Mouse (Mus musculus) hindbrain, embryonic 12.5 days (tissue): ENCODE measurements at regions not wholly inside any gene's neighbourhood (a gene's known extent, or its start where the extent isn't known, plus 50 kb on each side); places are given as distances from the start of the nearest gene placed in this dataset.
"Not testable (repeated sequence)": the region's sequence is repeated elsewhere in the genome, so short reads cannot be mapped to it uniquely, and the experiment has no call there.

Experiments used
- ATAC-seq: fragments of 200-750 bp; cut with Nextera tagmentation; 2 replicates; pipeline ENCODE4 v1.8.0; 2017; ENCODE audit warnings: moderate TSS enrichment; ENCODE audit not compliant: low FRiP score
- H3K27ac ChIP-seq: fragments of 300-500 bp; sonication (generic); 2 replicates; pipeline ENCODE4 v1.5.1; 2016; ENCODE audit warnings: mild to moderate bottlenecking
- H3K27me3 ChIP-seq: fragments of 300-500 bp; sonication (generic); 2 replicates; pipeline ENCODE4 v1.6.1; 2016; ENCODE audit warnings: mild to moderate bottlenecking
- H3K36me3 ChIP-seq: fragments of 300-500 bp; sonication (generic); 2 replicates; pipeline ENCODE4 v1.6.1; 2016; ENCODE audit warnings: mild to moderate bottlenecking
- H3K4me1 ChIP-seq: fragments of 300-500 bp; sonication (generic); 2 replicates; pipeline ENCODE4 v1.6.1; 2016
- H3K4me2 ChIP-seq: fragments of 300-500 bp; sonication (generic); replicated peaks from 2 replicates; pipeline ENCODE4 v1.6.1; 2016; ENCODE audit warnings: mild to moderate bottlenecking
- H3K4me3 ChIP-seq: fragments of 300-500 bp; sonication (generic); 2 replicates; pipeline ENCODE4 v1.5.1; 2016; ENCODE audit warnings: mild to moderate bottlenecking
- H3K9ac ChIP-seq: fragments of 300-500 bp; sonication (generic); 2 replicates; pipeline ENCODE4 v1.6.1; 2016; ENCODE audit warnings: mild to moderate bottlenecking, moderate library complexity
- H3K9me3 ChIP-seq: fragments of 300-500 bp; sonication (generic); replicated peaks from 2 replicates; pipeline ENCODE4 v1.6.1; 2016; ENCODE audit warnings: mild to moderate bottlenecking
- WGBS: fragments of 180-500 bp; shearing (Covaris S2); methylation state at CpG from one replicate; pipeline ENCODE4 v1.1.7; 2016; 5-methylcytosine and 5-hydroxymethylcytosine counted together

DNA sequence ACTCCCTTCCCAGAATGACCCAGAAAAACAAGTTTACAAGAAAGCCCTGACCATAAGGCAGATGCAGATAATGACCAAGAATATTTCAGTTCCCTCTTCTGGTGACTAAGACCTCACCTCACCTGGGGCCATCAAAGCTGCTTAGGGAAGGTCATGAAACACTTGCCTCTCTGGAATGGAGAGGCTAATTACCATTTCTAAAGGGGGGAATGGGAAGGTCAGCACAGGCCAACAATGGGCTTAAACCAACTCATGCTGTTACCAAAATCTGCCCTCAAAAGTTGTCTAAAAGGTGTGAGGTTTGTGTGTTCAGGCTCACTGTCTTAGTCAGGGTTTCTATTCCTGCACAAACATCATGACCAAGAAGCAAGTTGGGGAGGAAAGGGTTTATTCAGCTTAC is 123.0 kb downstream of the Sgo2b start:
- Histone ChIP-seq H3K4me1 (no peaks in the 10 kb centered on the region), H3K36me3 (no peaks in the 10 kb centered on the region), H3K27ac (no peak overlapping the region), H3K9me3 (no peaks in the 10 kb centered on the region), H3K9ac (no peak overlapping the region), H3K4me2 (no peak overlapping the region), H3K4me3 (no peak overlapping the region), H3K27me3 (no peaks in the 10 kb centered on the region)
- ATAC-seq = no peak

DNA sequence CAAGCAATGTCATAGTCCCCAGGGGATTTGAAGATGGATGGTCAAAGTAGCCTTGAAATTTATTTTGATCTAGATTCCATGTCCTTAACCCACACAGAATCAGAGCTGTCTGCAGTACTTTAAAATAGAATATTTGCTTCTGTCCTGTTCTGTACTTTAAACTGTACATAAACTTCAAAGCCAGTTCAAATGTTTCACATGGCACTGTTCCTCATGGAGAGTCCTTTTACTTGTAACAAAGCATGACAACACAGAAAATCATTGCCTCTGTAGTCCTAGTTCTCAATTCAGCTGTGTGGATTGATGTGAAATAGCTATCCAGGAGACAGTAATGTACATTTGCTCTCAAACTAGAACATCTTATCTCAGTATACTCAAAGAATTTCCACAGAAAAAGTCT is 123.9 kb downstream of the Sgo2b start:
- no peak for ATAC-seq
- Histone ChIP-seq H3K27me3 (no peaks in the 10 kb centered on the region), H3K9ac (no peak overlapping the region), H3K27ac (no peak overlapping the region), H3K36me3 (no peaks in the 10 kb centered on the region), H3K4me2 (no peak overlapping the region), H3K9me3 (no peaks in the 10 kb centered on the region), H3K4me3 (no peak overlapping the region), H3K4me1 (no peaks in the 10 kb centered on the region)

DNA sequence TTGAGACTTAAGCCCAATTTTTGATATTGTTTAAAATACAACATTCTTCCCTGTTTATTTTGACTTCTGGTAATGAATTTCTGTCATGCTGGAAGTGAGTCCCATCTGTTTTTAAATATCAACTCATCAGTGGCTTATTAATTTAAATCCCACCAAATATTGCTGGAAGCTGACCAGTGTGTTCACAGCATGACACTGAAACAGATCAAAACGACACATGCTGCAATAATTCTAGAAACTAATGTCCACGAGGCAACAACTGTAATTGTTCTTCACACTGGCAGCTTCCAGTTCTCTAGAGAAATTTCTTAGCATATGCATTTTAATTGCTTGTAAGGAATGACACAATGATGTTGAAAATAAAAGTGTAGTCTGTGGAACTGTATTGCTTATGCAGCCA is 167.6 kb downstream of the Sgo2b start:
- Histone ChIP-seq H3K9me3 (no peaks in the 10 kb centered on the region), H3K4me1 (no peaks in the 10 kb centered on the region), H3K4me2 (no peak overlapping the region), H3K36me3 (no peaks in the 10 kb centered on the region), H3K27ac (no peak overlapping the region), H3K27me3 (no peaks in the 10 kb centered on the region), H3K9ac (no peak overlapping the region), H3K4me3 (no peak overlapping the region)
- no peak for ATAC-seq
- WGBS = 40% methylated on average over 2 of the region's 2 CpGs

DNA sequence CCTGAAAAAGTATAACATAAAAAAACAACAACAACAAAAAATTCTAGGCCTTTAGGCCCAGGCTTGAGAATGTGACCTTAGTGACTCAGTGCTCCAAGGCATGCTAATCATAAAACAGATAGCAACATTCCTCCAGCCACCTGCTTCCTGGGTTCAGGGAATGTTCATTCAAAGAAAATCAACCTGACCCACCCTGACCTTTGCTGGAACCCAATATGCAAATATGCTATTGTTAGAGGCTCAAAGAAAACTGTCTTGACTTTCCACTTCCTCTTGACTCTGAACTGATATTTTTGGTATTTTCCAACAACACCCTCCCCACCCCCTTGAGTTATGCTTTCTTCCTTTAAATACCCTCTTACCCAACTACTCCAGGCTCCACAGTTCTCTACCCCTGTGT is 191.2 kb downstream of the Sgo2b start:
- no peak overlapping the region for H3K9ac ChIP-seq
- no peak overlapping the region for H3K4me2 ChIP-seq
- ATAC-seq = no peak
- H3K4me1 ChIP-seq = no peaks in the 10 kb centered on the region
- no peaks in the 10 kb centered on the region for H3K9me3 ChIP-seq
- H3K36me3 ChIP-seq = no peaks in the 10 kb centered on the region
- no peaks in the 10 kb centered on the region for H3K27me3 ChIP-seq
- no peak overlapping the region for H3K27ac ChIP-seq
- no peak overlapping the region for H3K4me3 ChIP-seq

DNA sequence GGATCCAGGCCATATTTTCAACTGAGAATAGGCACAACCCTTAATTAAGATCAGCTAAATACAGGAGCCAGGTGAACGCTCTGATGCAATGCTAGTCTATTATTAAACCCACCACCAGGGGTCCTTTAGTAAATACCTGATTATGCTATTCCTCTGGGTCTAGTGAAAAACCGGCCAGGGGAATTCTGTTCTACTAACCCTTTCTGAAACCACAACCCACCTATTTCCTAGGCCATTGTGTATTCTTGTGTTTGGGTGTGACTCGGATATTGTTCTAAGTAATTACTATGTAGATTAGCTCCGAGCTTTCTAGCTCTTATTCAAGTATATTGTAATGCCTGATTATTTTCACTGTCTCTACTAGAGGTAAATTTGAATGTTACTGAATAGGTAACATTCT is 192.1 kb downstream of the Sgo2b start:
- ATAC-seq, H3K4me1 ChIP-seq, H3K9me3 ChIP-seq, H3K9ac ChIP-seq, H3K4me3 ChIP-seq, H3K4me2 ChIP-seq, H3K36me3 ChIP-seq, H3K27me3 ChIP-seq, H3K27ac ChIP-seq: not testable (repeated sequence)
- 78% methylated on average over 4 of the region's 4 CpGs for WGBS

DNA sequence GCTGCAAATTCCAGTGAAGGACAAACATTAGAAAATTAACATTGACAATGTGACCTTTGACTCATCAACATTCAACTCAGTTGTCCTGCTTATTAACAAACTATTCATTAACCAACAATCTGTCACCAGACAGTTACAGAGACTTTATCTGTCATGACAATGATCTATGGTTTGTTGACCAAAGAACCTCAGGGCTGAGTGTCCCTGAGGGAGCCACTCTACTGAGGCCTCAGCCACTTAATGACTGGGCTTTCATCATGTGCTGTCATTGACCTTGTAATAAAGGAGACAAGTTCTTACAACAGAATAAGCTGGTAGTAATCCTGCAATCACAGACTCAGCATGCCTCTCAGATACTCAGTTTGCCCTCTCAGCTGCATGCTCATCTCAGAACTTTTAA is 196.8 kb downstream of the Sgo2b start:
- Histone ChIP-seq H3K9me3 (no peaks in the 10 kb centered on the region), H3K36me3 (no peaks in the 10 kb centered on the region), H3K4me1 (no peaks in the 10 kb centered on the region), H3K9ac (no peak overlapping the region), H3K4me3 (no peak overlapping the region), H3K27ac (no peak overlapping the region), H3K4me2 (no peak overlapping the region), H3K27me3 (no peaks in the 10 kb centered on the region)
- ATAC-seq = peak; percentile 89

DNA sequence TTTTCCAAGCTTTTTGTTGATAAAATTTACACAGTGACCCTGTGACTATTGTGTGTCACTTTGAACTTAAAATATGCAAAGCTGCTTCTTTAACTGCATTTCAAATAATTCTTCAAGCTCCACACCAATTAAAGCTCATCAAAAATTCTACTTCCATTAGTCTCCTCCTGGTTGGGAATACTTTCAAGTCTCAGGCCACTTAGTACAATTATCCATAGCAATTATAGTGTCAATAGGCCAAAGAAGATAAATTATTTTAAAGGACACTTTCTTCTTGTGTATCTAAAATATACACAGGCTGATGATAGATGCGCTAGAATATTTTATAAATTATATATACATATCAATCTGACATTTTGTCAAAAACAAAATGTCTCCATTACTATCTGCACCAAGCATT is 197.2 kb downstream of the Sgo2b start:
- Histone ChIP-seq H3K36me3 (no peaks in the 10 kb centered on the region), H3K4me2 (no peak overlapping the region), H3K4me3 (no peak overlapping the region), H3K27ac (no peak overlapping the region), H3K27me3 (no peaks in the 10 kb centered on the region), H3K9me3 (no peaks in the 10 kb centered on the region), H3K4me1 (no peaks in the 10 kb centered on the region), H3K9ac (no peak overlapping the region)
- peak; percentile 55 for ATAC-seq
- 68% methylated on average over 1 of the region's 1 CpGs for WGBS

DNA sequence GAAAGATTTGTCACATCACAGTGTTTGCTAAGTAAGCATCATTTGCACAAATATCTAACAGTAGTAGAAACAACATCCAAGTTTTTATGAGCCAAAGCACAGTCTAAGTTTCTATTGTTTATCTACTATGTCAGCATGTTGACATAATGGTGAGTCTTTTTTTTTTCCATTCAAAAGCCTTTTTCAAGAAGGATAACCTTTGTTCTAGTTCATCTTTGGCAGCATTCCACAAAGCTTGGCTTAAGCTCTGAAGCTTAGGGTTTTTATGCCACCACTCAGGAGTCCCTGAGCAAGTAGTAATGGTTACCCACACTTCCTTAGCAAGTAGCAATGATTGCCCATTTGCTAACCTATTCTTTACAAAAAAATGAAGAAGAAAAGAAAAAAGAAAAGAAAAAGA is 198.8 kb downstream of the Sgo2b start:
- ATAC-seq = no peak

DNA sequence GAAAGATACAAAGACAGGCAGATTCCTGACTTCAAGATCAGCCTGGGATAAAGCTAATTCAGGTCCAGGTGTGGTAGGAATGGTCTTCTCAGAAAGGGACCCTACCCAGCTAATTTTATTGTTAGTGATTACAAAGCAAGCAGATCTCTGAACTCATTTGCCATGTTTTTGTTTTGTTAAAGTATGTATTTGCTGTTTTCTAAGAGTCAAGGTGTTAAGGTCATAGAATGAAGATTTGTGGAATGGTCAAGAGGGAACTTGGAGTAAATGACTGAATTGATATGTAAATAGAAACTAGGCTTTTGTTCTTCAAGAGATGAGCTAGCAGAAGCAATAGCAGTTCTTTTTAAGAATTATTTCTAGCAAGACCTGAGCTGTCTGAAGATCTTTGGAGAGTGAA is 217.6 kb downstream of the Sgo2b start:
- H3K36me3 ChIP-seq = no peaks in the 10 kb centered on the region
- no peak for ATAC-seq
- no peaks in the 10 kb centered on the region for H3K27me3 ChIP-seq
- no peak overlapping the region for H3K27ac ChIP-seq
- H3K4me1 ChIP-seq = no peaks in the 10 kb centered on the region
- H3K4me3 ChIP-seq = no peak overlapping the region
- H3K9me3 ChIP-seq = no peaks in the 10 kb centered on the region
- H3K9ac ChIP-seq = no peak overlapping the region
- H3K4me2 ChIP-seq = no peak overlapping the region

More for the DNA sequence above, 198.8 kb downstream of the Sgo2b start:
- H3K9ac ChIP-seq = no peak overlapping the region
- no peaks in the 10 kb centered on the region for H3K9me3 ChIP-seq
- H3K36me3 ChIP-seq = no peaks in the 10 kb centered on the region
- no peaks in the 10 kb centered on the region for H3K4me1 ChIP-seq
- H3K4me3 ChIP-seq = no peak overlapping the region
- no peaks in the 10 kb centered on the region for H3K27me3 ChIP-seq
- no peak overlapping the region for H3K27ac ChIP-seq
- H3K4me2 ChIP-seq = no peak overlapping the region

DNA sequence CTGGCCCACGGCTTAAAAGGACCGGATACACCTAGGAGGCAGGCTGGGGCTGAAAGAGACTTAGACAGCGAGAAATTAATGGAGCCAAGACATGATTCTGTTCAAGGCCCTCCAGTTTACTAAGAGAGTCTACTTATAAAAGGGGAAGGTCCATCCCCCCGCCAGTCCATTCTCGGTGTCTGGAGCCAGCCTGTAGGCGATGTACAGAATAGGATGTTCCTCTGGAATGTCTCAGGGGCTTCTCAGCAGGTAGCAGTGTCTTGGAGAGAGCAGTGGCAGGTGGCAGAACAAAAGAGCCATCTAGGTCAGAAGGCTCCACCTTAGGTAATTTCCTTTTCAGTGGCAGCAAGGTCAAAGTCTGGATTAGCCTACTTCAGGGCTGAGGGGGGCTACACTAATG is 221.3 kb downstream of the Sgo2b start:
- not testable (repeated sequence) for H3K9me3 ChIP-seq, H3K27me3 ChIP-seq, H3K36me3 ChIP-seq, H3K4me1 ChIP-seq, H3K4me3 ChIP-seq, ATAC-seq, H3K4me2 ChIP-seq, H3K9ac ChIP-seq, H3K27ac ChIP-seq
- WGBS = 77% methylated on average over 6 of the region's 6 CpGs
